Mouse (Mus musculus) stomach, postnatal 0 days (tissue): ENCODE results near the gene Gla.

Source experiments
- CTCF ChIP-seq: IDR thresholded peaks from 2 replicates; pipeline ENCODE4 v1.5.1; 2016; ENCODE audit warnings: antibody characterized with exemption, low read depth, mild to moderate bottlenecking, moderate library complexity
- EP300 ChIP-seq: optimal IDR thresholded peaks from 2 replicates; pipeline ENCODE3; 2016; ENCODE audit warnings: antibody characterized with exemption

DNA sequence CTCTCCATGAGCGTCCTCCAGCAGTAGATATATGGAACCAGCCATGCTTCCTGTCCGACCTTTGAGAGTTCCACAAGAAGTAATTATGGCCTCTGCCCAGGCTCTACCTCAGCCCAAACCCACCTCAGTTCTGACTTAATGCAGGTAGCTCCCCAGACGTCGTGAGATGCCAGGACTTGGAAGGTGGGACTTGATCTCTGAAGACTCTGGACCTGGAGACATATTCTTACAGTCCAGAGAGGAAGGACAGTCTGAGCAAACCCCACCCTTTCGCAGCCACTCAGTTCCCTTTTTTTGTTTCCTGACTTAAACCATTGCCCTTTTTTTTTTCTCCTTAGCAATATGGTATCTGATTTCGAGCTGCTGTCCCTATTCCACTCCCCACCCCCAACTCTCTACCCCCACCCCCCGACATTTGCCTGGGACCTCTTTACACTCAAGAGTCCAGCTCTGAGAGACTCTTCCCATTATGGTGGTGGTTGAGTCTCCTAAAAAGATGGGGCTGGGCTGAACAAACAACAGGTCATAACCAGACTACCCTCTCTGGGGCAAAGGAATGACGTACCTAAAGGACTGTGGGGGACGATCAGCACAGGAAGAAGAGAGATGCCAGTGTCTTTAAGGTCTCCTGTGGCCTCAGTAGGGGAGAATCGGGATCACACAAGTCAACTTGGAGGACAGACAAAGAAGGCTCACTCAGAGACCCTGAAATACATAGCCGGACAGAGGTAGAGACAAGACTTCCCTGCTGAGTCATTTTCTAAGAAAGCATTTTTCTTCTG is 17.8 kb downstream of the Gla start, which contains the start of gene Btk:
- TF ChIP-seq CTCF (no peak), EP300 (no peak)
